ENCODE assay signal across 23 mouse cellular contexts in genomic region chr5:139979371-139979770, GRCm38 (mm10).
A peak's percentile ranks its signal among the peaks of the same experiment; 100 is the strongest.
DNase-seq lines count a peak whose midpoint lies in the region; ATAC-seq lines count a peak whose summit lies in the region.
"Had no signal": no experiment of that assay in that cellular context is flagged by ENCODE, and none has a peak within 500 bp of the region (broad histone marks: within the 10 kb centered on the region; RNA-seq: fewer than 3 reads in every experiment).

No protein-coding gene starts in this region.

- H3K4me2 ChIP-seq in neural tube, embryonic 15.5 days, result no peak overlapping the region
- H3K4me2 ChIP-seq: embryonic facial prominence, embryonic 12.5 days; heart, embryonic 15.5 days; limb, embryonic 12.5 days; liver, embryonic 13.5 days; lung, embryonic 15.5 days; midbrain, embryonic 12.5 days had no signal

- H3K4me3 ChIP-seq in neural tube, embryonic 15.5 days (replicated peaks), result no peak overlapping the region
- H3K4me3 ChIP-seq: embryonic facial prominence, embryonic 12.5 days; erythroblast, embryonic 14.5 days; heart, adult 2 months; heart, embryonic 15.5 days; limb, embryonic 12.5 days; liver, embryonic 13.5 days; lung, embryonic 15.5 days; midbrain, embryonic 12.5 days had no signal

- H3K27me3 ChIP-seq in neural tube, embryonic 15.5 days (replicated peaks), result no peaks in the 10 kb centered on the region
- H3K27me3 ChIP-seq: CH12.LX; lung, embryonic 15.5 days had no signal

- intact Hi-C loops in left cerebral cortex, postnatal 36 days (cut with DNase I), result no loop called here

- no peak overlapping the region for H3K9ac ChIP-seq in neural tube, embryonic 15.5 days (replicated peaks)
- H3K9ac ChIP-seq: embryonic facial prominence, embryonic 12.5 days; heart, embryonic 15.5 days; limb, embryonic 12.5 days; liver, embryonic 13.5 days; lung, embryonic 15.5 days; midbrain, embryonic 12.5 days had no signal

- WGBS in neural tube, embryonic 15.5 days, result 72% methylated on average over 9 of the region's 9 CpGs

- ATAC-seq in frontal cortex, adult (ENCODE audit: low TSS enrichment), result peak; percentile 81; the same call in 1 of the 2 replicates
- no peak for ATAC-seq in neural tube, embryonic 15.5 days (ENCODE audit: low FRiP score)

- H3K9me3 ChIP-seq in neural tube, embryonic 15.5 days (replicated peaks), result no peaks in the 10 kb centered on the region
- H3K9me3 ChIP-seq: embryonic facial prominence, embryonic 12.5 days; heart, embryonic 15.5 days; limb, embryonic 12.5 days; liver, embryonic 13.5 days; lung, embryonic 15.5 days; midbrain, embryonic 12.5 days had no signal

- H3K4me1 ChIP-seq in neural tube, embryonic 15.5 days, result peaks cover 10% of the 10 kb centered on the region
- H3K4me1 ChIP-seq: heart, embryonic 15.5 days; limb, embryonic 12.5 days; liver, embryonic 13.5 days; lung, embryonic 15.5 days had no signal

- no peaks in the 10 kb centered on the region for H3K36me3 ChIP-seq in neural tube, embryonic 15.5 days
- H3K36me3 ChIP-seq: embryonic facial prominence, embryonic 12.5 days; heart, embryonic 15.5 days; limb, embryonic 12.5 days; liver, embryonic 13.5 days; lung, embryonic 15.5 days; midbrain, embryonic 12.5 days had no signal

- no peak for DNase-seq in frontal cortex, postnatal 25 days (ENCODE audit: low spot score in 2 of 2)
- DNase-seq in right cerebral cortex, adult 18-20 months, result peak; percentile 52
- no peak for DNase-seq in right cerebral cortex, postnatal 14 days
- DNase-seq in left cerebral cortex, postnatal 36 days (ENCODE audit: low spot score in 2 of 2), result peak; percentile 19 to 29
- DNase-seq in telencephalon, adult 2 months (ENCODE audit: low read depth, low spot score), result peak; percentile 66
- no peak for DNase-seq in urinary bladder, postnatal 10 days (ENCODE audit: low spot score)
- DNase-seq: cerebellum, adult 9-11 months; gastrocnemius, postnatal 25 days; heart, adult 2 months; kidney, adult 11 months; layer of hippocampus, postnatal 36 days; liver, embryonic 13.5 days; thymus, adult 18-20 months had no signal

- H3K27ac ChIP-seq in neural tube, embryonic 15.5 days (replicated peaks), result no peak overlapping the region
- H3K27ac ChIP-seq: embryonic facial prominence, embryonic 12.5 days; heart, adult 2 months; heart, embryonic 15.5 days; kidney, postnatal 0 days; limb, embryonic 12.5 days; liver, embryonic 13.5 days; lung, embryonic 15.5 days; midbrain, embryonic 12.5 days had no signal

Comparison
In these comparisons a context has a peak if more than half of its experiments do, and no peak if none do; other contexts are left out.
1. DNase-seq: peak in right cerebral cortex, adult 18-20 months (single experiment), left cerebral cortex, postnatal 36 days (2 of 2) and telencephalon, adult 2 months (single experiment); none in frontal cortex, postnatal 25 days (0 of 2), right cerebral cortex, postnatal 14 days (single experiment) and urinary bladder, postnatal 10 days (single experiment).